Mouse (Mus musculus): ENCODE measurements around the gene Kazald1. TPM values are rescaled to one million over a fixed set of nuclear protein-coding genes. Genes with fewer than 3 reads are reported as not detected.

Kazald1 gene
- total and polyA plus RNA-seq, 3 experiments: 0.27 to 1.2 (median 0.44) TPM

GRCm38 (mm10) chr19:45030111-45030510 is 44.9 kb upstream of the Kazald1 start:
- no peaks in the 10 kb centered on the region for H3K79me2 ChIP-seq (replicated peaks; ENCODE audit: control insufficient read depth, extremely low read depth, insufficient read depth, poor library complexity, severe bottlenecking)
- H3K9me3 ChIP-seq (replicated peaks; ENCODE audit: low read length): no peaks in the 10 kb centered on the region
- peaks cover 50% of the 10 kb centered on the region for H3K27me3 ChIP-seq (replicated peaks)
- peak overlapping the region; percentile 25; the same call in 1 of the 2 replicates for H3K9ac ChIP-seq (ENCODE audit: insufficient read depth, low read depth)
- in situ Hi-C loops (cut with MboI; ENCODE audit: low pct_ligation_motif_present, low pct_unique_long_range_greater_than_20kb, low sequenced_read_pairs): loop anchor here (25.0 kb wide), 1 partner anchor 443 kb away; no protein-coding TSS in a partner anchor
- no peak overlapping the region for H3K27ac ChIP-seq (ENCODE audit: insufficient read depth, low read depth)
- H3K4me1 ChIP-seq (ENCODE audit: control insufficient read depth in 1 of 2, insufficient read depth in 2 of 2): peaks cover 8 to 17% of the 10 kb centered on the region in 2 experiments
- H3K36me3 ChIP-seq (replicated peaks in 1 of 2; ENCODE audit: control insufficient read depth in 1 of 2, insufficient read depth in 1 of 2, low read length in 1 of 2): peaks cover 0 to 15% of the 10 kb centered on the region in 2 experiments
- peak overlapping the region; percentile 92; the same call in 1 of the 2 replicates for H3K4me2 ChIP-seq (ENCODE audit: insufficient read depth, low read depth, poor library complexity, severe bottlenecking)
- DNase-seq (ENCODE audit: extremely low read depth): peak; percentile 78
- dilution Hi-C loops (cut with MboI; ENCODE audit: extremely low pct_ligation_motif_present, extremely low pct_unique_long_range_greater_than_20kb, low sequenced_read_pairs): no loop called here
- TF ChIP-seq IRF4 (IDR thresholded peaks at IDR 0.05; ENCODE audit: low read depth, low read length): 0 out of 2 replicates have a peak, but pooled peaks have one; percentile 14
- no peak for TF ChIP-seq POLR2AphosphoS2 (IDR thresholded peaks at IDR 0.05; ENCODE audit: low read depth, low read length)
- TF ChIP-seq CTCF (conservative IDR thresholded peaks at IDR 0.05 in 1 of 2, IDR thresholded peaks at IDR 0.05 in 1 of 2; ENCODE audit: low read depth in 2 of 2, low read length in 2 of 2): peak; percentile 59 to 82
- peak; percentile 51; the same call in 1 of the 2 replicates for TF ChIP-seq MYC (IDR thresholded peaks at IDR 0.05; ENCODE audit: low read depth, low read length)
- no peak for TF ChIP-seq SIN3A (IDR thresholded peaks at IDR 0.05; ENCODE audit: low read length)
- no peak for TF ChIP-seq ZNF384 (IDR thresholded peaks at IDR 0.05; ENCODE audit: low read depth, low read length)
- peak; percentile 32; the same call in 1 of the 2 replicates for TF ChIP-seq MAX (IDR thresholded peaks at IDR 0.05; ENCODE audit: low read length)
- TF ChIP-seq POLR2A (IDR thresholded peaks at IDR 0.05; ENCODE audit: low read depth, low read length): no peak
- no peak for TF ChIP-seq ELF1 (IDR thresholded peaks at IDR 0.05; ENCODE audit: low read depth, low read length)
- TF ChIP-seq MAFK (IDR thresholded peaks at IDR 0.05; ENCODE audit: insufficient replicate concordance, low read length): no peak
- TF ChIP-seq ZMIZ1 (IDR thresholded peaks at IDR 0.05; ENCODE audit: low read depth, low read length): no peak
- TF ChIP-seq RAD21 (IDR thresholded peaks at IDR 0.05; ENCODE audit: low read depth, low read length): peak; percentile 20
- TF ChIP-seq SMC3 (IDR thresholded peaks at IDR 0.05; ENCODE audit: low read depth, low read length): peak; percentile 37
- peak; percentile 45; the same call in 1 of the 2 replicates for TF ChIP-seq MXI1 (IDR thresholded peaks at IDR 0.05; ENCODE audit: low read depth, low read length)
- H3K4me3 ChIP-seq (replicated peaks in 1 of 3; ENCODE audit: low read depth in 2 of 3, low read length in 2 of 3, poor library complexity in 1 of 3): peak overlapping the region; percentile 17 to 49 (median 48)

DNA sequence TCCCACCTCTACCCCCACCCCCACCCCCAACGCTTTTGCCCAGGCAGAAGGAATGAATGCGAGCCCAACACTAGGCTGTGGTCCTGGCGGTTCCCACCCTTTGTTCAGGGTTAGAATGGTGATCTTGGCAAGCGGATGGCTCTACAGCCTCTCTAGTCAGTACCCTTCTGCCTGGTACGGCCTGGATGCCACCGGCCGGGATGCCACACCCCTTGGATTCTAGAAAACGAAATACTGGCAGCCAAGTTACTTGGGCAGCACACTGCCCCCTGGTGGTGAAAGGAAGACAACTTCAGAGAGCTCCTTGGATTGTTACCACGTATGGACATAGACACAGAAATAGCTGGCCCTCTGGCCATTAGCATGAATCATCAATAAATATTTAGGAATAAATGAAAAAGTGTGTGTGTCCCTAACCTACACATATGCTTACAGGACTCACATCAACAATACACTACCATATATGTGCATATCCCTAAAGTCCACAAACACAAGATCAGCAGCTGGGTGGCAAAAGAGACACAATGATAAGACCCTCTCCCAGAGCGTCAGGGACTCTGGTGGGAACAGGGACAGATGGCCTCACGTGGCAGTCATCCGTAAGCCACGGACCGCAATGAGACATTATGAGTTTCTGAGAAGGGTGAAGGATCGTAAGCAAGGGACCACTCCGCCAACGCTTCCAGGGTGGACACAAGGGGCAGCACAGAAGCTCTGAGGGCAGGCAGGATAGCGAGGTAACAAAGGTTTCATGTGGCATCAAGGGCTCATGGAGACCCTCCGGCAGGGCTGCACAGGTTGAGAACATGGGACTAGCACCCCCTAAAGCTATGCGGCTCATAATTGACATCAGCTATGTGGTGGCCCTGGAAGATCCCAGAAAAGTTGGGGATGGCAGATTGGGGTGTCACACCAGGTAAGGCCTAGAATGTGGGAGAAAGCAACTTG is 44.0 kb upstream of the Kazald1 start:
- in situ Hi-C loops (cut with MboI; ENCODE audit: low pct_ligation_motif_present, low pct_unique_long_range_greater_than_20kb, low sequenced_read_pairs): loop anchor here (25.0 kb wide), 1 partner anchor 444 kb away; no protein-coding TSS in a partner anchor
- dilution Hi-C loops (cut with MboI; ENCODE audit: extremely low pct_ligation_motif_present, extremely low pct_unique_long_range_greater_than_20kb, low sequenced_read_pairs): no loop called here
- DNase-seq (ENCODE audit: extremely low read depth): peak; percentile 90
- H3K36me3 ChIP-seq (replicated peaks in 1 of 2; ENCODE audit: control insufficient read depth in 1 of 2, insufficient read depth in 1 of 2, low read length in 1 of 2): peaks cover 0 to 10% of the 10 kb centered on the region in 2 experiments
- H3K27ac ChIP-seq (ENCODE audit: insufficient read depth, low read depth): no peak overlapping the region
- H3K9me3 ChIP-seq (replicated peaks; ENCODE audit: low read length): no peaks in the 10 kb centered on the region
- TF ChIP-seq IRF4 (IDR thresholded peaks at IDR 0.05; ENCODE audit: low read depth, low read length) (no peak), NRF1 (IDR thresholded peaks at IDR 0.05; ENCODE audit: low read depth, low read length) (no peak), RAD21 (IDR thresholded peaks at IDR 0.05; ENCODE audit: low read depth, low read length) (peak; percentile 47), CHD2 (IDR thresholded peaks at IDR 0.05; ENCODE audit: low read length) (0 out of 2 replicates have a peak, but pooled peaks have one; percentile 27), CTCF (conservative IDR thresholded peaks at IDR 0.05 in 1 of 2, IDR thresholded peaks at IDR 0.05 in 1 of 2; ENCODE audit: low read depth in 2 of 2, low read length in 2 of 2) (peak; percentile 61 to 89), SMC3 (IDR thresholded peaks at IDR 0.05; ENCODE audit: low read depth, low read length) (peak; percentile 73), TCF12 (IDR thresholded peaks at IDR 0.05; ENCODE audit: low read depth, low read length) (no peak), SIN3A (IDR thresholded peaks at IDR 0.05; ENCODE audit: low read length) (peak; percentile 58; the same call in 1 of the 2 replicates)
- H3K27me3 ChIP-seq (replicated peaks): peaks cover 44% of the 10 kb centered on the region
- peak overlapping the region; percentile 17 to 49 (median 48) for H3K4me3 ChIP-seq (replicated peaks in 1 of 3; ENCODE audit: low read depth in 2 of 3, low read length in 2 of 3, poor library complexity in 1 of 3)
- peak overlapping the region; percentile 92 for H3K4me2 ChIP-seq (ENCODE audit: insufficient read depth, low read depth, poor library complexity, severe bottlenecking)
- H3K79me2 ChIP-seq (replicated peaks; ENCODE audit: control insufficient read depth, extremely low read depth, insufficient read depth, poor library complexity, severe bottlenecking): no peaks in the 10 kb centered on the region
- H3K9ac ChIP-seq (ENCODE audit: insufficient read depth, low read depth): peak overlapping the region; percentile 25; the same call in 1 of the 2 replicates
- H3K4me1 ChIP-seq (ENCODE audit: control insufficient read depth in 1 of 2, insufficient read depth in 2 of 2): peaks cover 8 to 17% of the 10 kb centered on the region in 2 experiments

Data from CH12.LX (cell line).